Mouse (Mus musculus) olfactory bulb, adult 2 months (tissue): ENCODE measurements around the gene Pbld1.

Experiments
- CTCF ChIP-seq: fragments of 200-500 bp; IDR thresholded peaks from 2 replicates; pipeline ENCODE4 v1.5.1; 2012; ENCODE audit warnings: low read depth, mild to moderate bottlenecking, low read length, moderate library complexity; ENCODE audit not compliant: insufficient read depth
- POLR2A ChIP-seq: fragments of 200-500 bp; IDR thresholded peaks from 2 replicates; pipeline ENCODE4 v1.6.1; 2012; ENCODE audit warnings: mild to moderate bottlenecking, low read depth, low read length, moderate library complexity; ENCODE audit not compliant: insufficient read depth

DNA sequence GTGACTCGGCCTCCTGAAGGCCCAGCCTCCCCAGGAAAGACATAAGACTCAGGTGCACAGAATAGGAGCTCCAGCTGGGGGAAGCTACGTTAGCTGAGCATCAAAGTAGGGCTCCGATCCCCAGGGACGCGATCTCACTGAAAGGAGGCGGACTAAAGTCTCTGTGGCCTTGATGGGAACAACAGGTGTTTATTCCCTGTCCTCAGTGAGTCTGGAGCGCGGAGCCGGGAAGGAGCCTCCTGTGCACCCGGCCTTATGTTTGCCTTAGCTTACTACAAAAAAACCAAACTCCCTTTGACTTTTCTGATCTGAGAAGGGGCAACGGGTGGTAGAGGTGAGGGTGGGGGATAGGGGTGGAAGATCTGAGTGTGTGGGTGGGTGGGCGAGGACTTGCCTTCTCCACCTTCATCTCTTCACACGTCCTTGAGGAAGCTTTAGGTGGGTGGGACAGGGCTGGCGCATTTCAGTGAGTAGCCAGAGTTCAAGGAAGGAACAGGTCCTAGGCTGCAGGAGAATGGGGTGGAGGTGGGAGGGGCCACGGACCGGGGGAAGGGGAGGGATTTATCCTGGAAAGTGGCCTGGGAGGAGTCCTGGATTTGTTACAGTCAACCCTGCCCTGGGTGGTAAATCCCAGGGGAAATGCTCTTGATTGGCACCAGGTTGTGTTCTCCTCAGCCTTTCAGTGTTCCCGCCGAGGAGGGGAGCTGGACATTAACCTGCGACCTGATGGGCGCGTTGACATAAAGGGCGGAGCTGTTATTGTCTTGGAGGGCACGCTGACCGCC lies 2.8 kb upstream of the Pbld1 start:
- TF ChIP-seq CTCF, result no peak
- TF ChIP-seq POLR2A, result no peak
